12 mouse cellular contexts compared by ENCODE assay signal in genomic region chr11:95056768-95057501, GRCm38 (mm10). TPM values are rescaled to one million over a fixed set of nuclear protein-coding genes. Genes with fewer than 3 reads are reported as not detected.
DNase-seq lines count a peak whose midpoint lies in the region; ATAC-seq lines count a peak whose summit lies in the region.
"Had no signal": no experiment of that assay in that cellular context is flagged by ENCODE, and none has a peak within 500 bp of the region (broad histone marks: within the 10 kb centered on the region; RNA-seq: fewer than 3 reads in every experiment).

No protein-coding gene starts in this region.

- no peak for ATAC-seq in neural tube, embryonic 11.5 days (ENCODE audit: insufficient read depth, low FRiP score, low TSS enrichment)
- peak; percentile 33; the same call in 1 of the 2 replicates for ATAC-seq in embryonic facial prominence, embryonic 14.5 days (ENCODE audit: low read depth)
- no peak for ATAC-seq in CD4-positive, CD25-positive, alpha-beta regulatory T cell, adult 4 months
- no peak for ATAC-seq in heart, embryonic 11.5 days (replicated peaks; ENCODE audit: insufficient number of reproducible peaks, low FRiP score, low TSS enrichment)
- ATAC-seq: Patski had no signal

- 29% methylated on average over 19 of the region's 19 CpGs for WGBS in neural tube, embryonic 11.5 days
- WGBS in embryonic facial prominence, embryonic 14.5 days, result 25% methylated on average over 18 of the region's 19 CpGs
- WGBS in midbrain, embryonic 10.5 days, result 19% methylated on average over 19 of the region's 19 CpGs
- 44% methylated on average over 19 of the region's 19 CpGs for WGBS in heart, embryonic 11.5 days (ENCODE audit: insufficient replicate concordance)

- H3K9me3 ChIP-seq in neural tube, embryonic 11.5 days (ENCODE audit: control insufficient read depth, low read length), result no peaks in the 10 kb centered on the region
- no peaks in the 10 kb centered on the region for H3K9me3 ChIP-seq in embryonic facial prominence, embryonic 14.5 days (ENCODE audit: control insufficient read depth, low read length)
- H3K9me3 ChIP-seq in midbrain, embryonic 10.5 days (replicated peaks), result no peaks in the 10 kb centered on the region
- H3K9me3 ChIP-seq in heart, embryonic 11.5 days (replicated peaks; ENCODE audit: control insufficient read depth, low read length), result no peaks in the 10 kb centered on the region

- H3K4me3 ChIP-seq in neural tube, embryonic 11.5 days (ENCODE audit: low read depth, low read length), result no peak overlapping the region
- H3K4me3 ChIP-seq in embryonic facial prominence, embryonic 14.5 days (ENCODE audit: low read depth, low read length), result no peak overlapping the region
- peak overlapping the region; percentile 40 for H3K4me3 ChIP-seq in midbrain, embryonic 10.5 days
- H3K4me3 ChIP-seq in heart, embryonic 11.5 days (ENCODE audit: low read depth, low read length), result no peak overlapping the region

- DNase-seq in neural tube, embryonic 11.5 days (ENCODE audit: low spot score), result no peak
- DNase-seq in neural tube, embryonic 10.5 days (ENCODE audit: extremely low spot score, low spot score), result no peak
- DNase-seq in embryonic facial prominence, embryonic 14.5 days (ENCODE audit: low spot score), result no peak
- no peak for DNase-seq in midbrain, embryonic 10.5 days (ENCODE audit: low spot score)
- peak; percentile 50 for DNase-seq in thymus, postnatal 25 days
- no peak for DNase-seq in kidney, postnatal 36 days
- DNase-seq: kidney, adult 18-20 months; right cerebral cortex, postnatal 4 days had no signal

- no peak overlapping the region for H3K9ac ChIP-seq in neural tube, embryonic 11.5 days (ENCODE audit: low read length)
- H3K9ac ChIP-seq in embryonic facial prominence, embryonic 14.5 days (ENCODE audit: low read depth, low read length), result no peak overlapping the region
- no peak overlapping the region for H3K9ac ChIP-seq in heart, embryonic 11.5 days (ENCODE audit: low read depth, low read length)

- H3K4me1 ChIP-seq in neural tube, embryonic 11.5 days (ENCODE audit: control insufficient read depth, insufficient read depth, low read length), result no peaks in the 10 kb centered on the region
- no peaks in the 10 kb centered on the region for H3K4me1 ChIP-seq in embryonic facial prominence, embryonic 14.5 days (ENCODE audit: control insufficient read depth, insufficient read depth, low read length)
- H3K4me1 ChIP-seq in midbrain, embryonic 10.5 days, result peaks cover 20% of the 10 kb centered on the region
- no peaks in the 10 kb centered on the region for H3K4me1 ChIP-seq in heart, embryonic 11.5 days (ENCODE audit: control insufficient read depth, insufficient read depth, low read length)

- H3K27me3 ChIP-seq in neural tube, embryonic 11.5 days (ENCODE audit: control insufficient read depth, insufficient read depth, low read length), result peaks cover 4% of the 10 kb centered on the region; the same call in 1 of the 2 replicates
- H3K27me3 ChIP-seq in embryonic facial prominence, embryonic 14.5 days (replicated peaks; ENCODE audit: control insufficient read depth, insufficient read depth, low read length), result no peaks in the 10 kb centered on the region
- H3K27me3 ChIP-seq in midbrain, embryonic 10.5 days (ENCODE audit: low read depth, poor library complexity, severe bottlenecking), result peaks cover 30% of the 10 kb centered on the region
- peaks cover 7% of the 10 kb centered on the region for H3K27me3 ChIP-seq in heart, embryonic 11.5 days (ENCODE audit: control insufficient read depth, insufficient read depth, low read length)
- H3K27me3 ChIP-seq: Patski had no signal

- no peak overlapping the region for H3K27ac ChIP-seq in neural tube, embryonic 11.5 days (ENCODE audit: low read depth, low read length)
- no peak overlapping the region for H3K27ac ChIP-seq in embryonic facial prominence, embryonic 14.5 days (replicated peaks; ENCODE audit: low read depth, low read length)
- peak overlapping the region; percentile 10; the same call in 1 of the 2 replicates for H3K27ac ChIP-seq in midbrain, embryonic 10.5 days (replicated peaks)
- no peak overlapping the region for H3K27ac ChIP-seq in heart, embryonic 11.5 days (ENCODE audit: low read depth, low read length)

- peak overlapping the region; percentile 1 for H3K4me2 ChIP-seq in neural tube, embryonic 11.5 days (ENCODE audit: low read depth)
- H3K4me2 ChIP-seq in embryonic facial prominence, embryonic 14.5 days (ENCODE audit: low read depth, low read length), result no peak overlapping the region
- no peak overlapping the region for H3K4me2 ChIP-seq in heart, embryonic 11.5 days
- H3K4me2 ChIP-seq: liver, embryonic 11.5 days had no signal

- H3K36me3 ChIP-seq in neural tube, embryonic 11.5 days (ENCODE audit: control insufficient read depth, insufficient read depth, low read length), result no peaks in the 10 kb centered on the region
- H3K36me3 ChIP-seq in embryonic facial prominence, embryonic 14.5 days (ENCODE audit: control insufficient read depth, insufficient read depth, low read length), result no peaks in the 10 kb centered on the region
- H3K36me3 ChIP-seq in midbrain, embryonic 10.5 days, result peaks cover 4% of the 10 kb centered on the region; the same call in 1 of the 2 replicates
- no peaks in the 10 kb centered on the region; the same call in 1 of the 2 replicates for H3K36me3 ChIP-seq in heart, embryonic 11.5 days (ENCODE audit: control insufficient read depth, insufficient read depth, low read length)

RNA-seq across cellular contexts. Expression of gene Pdk2, which starts 15.8 kb away (rescaled TPM):
- 16.2 and 17.9 TPM in 2 replicates for polyA plus RNA-seq in neural tube, embryonic 11.5 days (2014; fragmentation: Nextera tagmentation; extraction: Ambion mirVana)
- 37.8 and 41.6 TPM in 2 replicates for polyA plus RNA-seq in embryonic facial prominence, embryonic 14.5 days (2014; fragmentation: Nextera tagmentation; extraction: Ambion mirVana)
- polyA plus RNA-seq in midbrain, embryonic 10.5 days (2016; fragmentation: Nextera tagmentation; extraction: Ambion mirVana), result 9.7 and 15.3 TPM in 2 replicates
- polyA plus RNA-seq in CD4-positive, CD25-positive, alpha-beta regulatory T cell, adult 4 months (2017; shearing (Covaris generic)), result 10 to 100 TPM in 1 of 2 experiments, 1 to 10 TPM in 1; 8.5 to 13.3 TPM
- 45.6 and 53.0 TPM in 2 replicates for polyA plus RNA-seq in heart, embryonic 11.5 days (2014; fragmentation: Nextera tagmentation; extraction: Ambion mirVana)

RNA-seq across cellular contexts. Expression of gene Itga3, which starts 19.7 kb away (rescaled TPM):
- 4.9 and 5.2 TPM in 2 replicates for polyA plus RNA-seq in neural tube, embryonic 11.5 days (2014; fragmentation: Nextera tagmentation; extraction: Ambion mirVana)
- polyA plus RNA-seq in embryonic facial prominence, embryonic 14.5 days (2014; fragmentation: Nextera tagmentation; extraction: Ambion mirVana), result 8.3 and 9.4 TPM in 2 replicates
- polyA plus RNA-seq in midbrain, embryonic 10.5 days (2016; fragmentation: Nextera tagmentation; extraction: Ambion mirVana), result 5.1 and 5.4 TPM in 2 replicates
- under 1 TPM; 0.51 to 0.63 TPM for polyA plus RNA-seq in CD4-positive, CD25-positive, alpha-beta regulatory T cell, adult 4 months (2017; shearing (Covaris generic))
- polyA plus RNA-seq in heart, embryonic 11.5 days (2014; fragmentation: Nextera tagmentation; extraction: Ambion mirVana), result 8.5 and 9.7 TPM in 2 replicates

RNA-seq across cellular contexts. Expression of gene Samd14, which starts 47.3 kb away (rescaled TPM):
- polyA plus RNA-seq in neural tube, embryonic 11.5 days (2014; fragmentation: Nextera tagmentation; extraction: Ambion mirVana), result 53.1 and 56.2 TPM in 2 replicates
- polyA plus RNA-seq in embryonic facial prominence, embryonic 14.5 days (2014; fragmentation: Nextera tagmentation; extraction: Ambion mirVana), result 21.9 and 29.0 TPM in 2 replicates
- 40.8 and 58.6 TPM in 2 replicates for polyA plus RNA-seq in midbrain, embryonic 10.5 days (2016; fragmentation: Nextera tagmentation; extraction: Ambion mirVana)
- polyA plus RNA-seq in CD4-positive, CD25-positive, alpha-beta regulatory T cell, adult 4 months (2017; shearing (Covaris generic)), result under 1 TPM; 0.87 to 0.94 TPM
- polyA plus RNA-seq in heart, embryonic 11.5 days (2014; fragmentation: Nextera tagmentation; extraction: Ambion mirVana), result 16.0 and 16.3 TPM in 2 replicates
